Mouse (Mus musculus) stomach, embryonic 15.5 days (tissue): Measurements from ENCODE around the gene Opa3. TPM values are rescaled to one million over a fixed set of nuclear protein-coding genes. Genes with fewer than 3 reads are reported as not detected.

Experiments
- ATAC-seq: fragments of 200-750 bp; cut with Nextera tagmentation; 2 replicates; pipeline ENCODE4 v1.8.0; 2017; ENCODE audit warnings: low read depth, moderate number of reproducible peaks, moderate TSS enrichment; ENCODE audit not compliant: insufficient read depth, low FRiP score
- H3K27ac ChIP-seq: fragments of 300-500 bp; sonication (generic); 2 replicates; pipeline ENCODE4 v1.5.1; 2015; ENCODE audit warnings: mild to moderate bottlenecking, inconsistent platforms
- H3K27me3 ChIP-seq: fragments of 300-500 bp; sonication (generic); replicated peaks from 2 replicates; pipeline ENCODE4 v1.6.1; 2015; ENCODE audit warnings: inconsistent platforms
- H3K36me3 ChIP-seq: fragments of 300-500 bp; sonication (generic); 2 replicates; pipeline ENCODE4 v1.6.1; 2015; ENCODE audit warnings: inconsistent platforms
- H3K4me1 ChIP-seq: fragments of 300-500 bp; sonication (generic); 2 replicates; pipeline ENCODE4 v1.6.1; 2015; ENCODE audit warnings: inconsistent platforms
- H3K4me2 ChIP-seq: fragments of 300-500 bp; sonication (generic); 2 replicates; pipeline ENCODE4 v1.6.1; 2015; ENCODE audit warnings: mild to moderate bottlenecking, inconsistent platforms
- H3K4me3 ChIP-seq: fragments of 300-500 bp; sonication (generic); replicated peaks from 2 replicates; pipeline ENCODE4 v1.5.1; 2015; ENCODE audit warnings: inconsistent platforms
- H3K9ac ChIP-seq: fragments of 300-500 bp; sonication (generic); 2 replicates; pipeline ENCODE4 v1.6.1; 2015; ENCODE audit warnings: inconsistent platforms
- H3K9me3 ChIP-seq: fragments of 300-500 bp; sonication (generic); 2 replicates; pipeline ENCODE4 v1.6.1; 2016; ENCODE audit warnings: inconsistent platforms
- WGBS: fragments of 180-500 bp; shearing (Covaris S2); methylation state at CpG from one replicate; pipeline ENCODE4 v1.1.7; 2015; 5-methylcytosine and 5-hydroxymethylcytosine counted together
- polyA plus RNA-seq: library from polyadenylated mRNA; unstranded; fragments of >200 nt; fragmentation: Nextera tagmentation; extraction: Ambion mirVana; gene quantifications from 2 replicates; pipeline ENCODE4 v1.2.1, GENCODE M21; 2015

Gene Opa3
- polyA plus RNA-seq, 1 experiment from 2014 or later, result 32.3 TPM

DNA sequence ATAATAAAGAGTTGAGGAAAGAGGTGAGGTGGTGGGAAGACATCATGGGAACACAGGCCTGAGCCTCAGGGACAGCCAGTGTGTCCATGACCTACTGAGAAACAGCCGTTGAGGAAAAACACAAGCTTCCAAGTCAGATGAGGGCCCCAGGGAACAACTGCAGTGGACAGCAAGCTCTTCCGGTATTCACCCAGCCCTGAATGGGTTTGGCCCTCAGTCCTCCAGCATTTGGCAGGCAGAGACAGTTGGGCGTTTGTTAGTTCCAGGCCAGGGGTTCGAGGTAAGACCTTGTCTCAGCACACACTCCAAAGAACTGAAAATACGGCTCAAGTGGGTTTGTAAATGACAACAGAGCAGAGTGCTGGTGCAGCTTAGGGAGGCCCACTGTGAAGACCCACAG is 25.3 kb downstream of the Opa3 start:
- Histone ChIP-seq H3K27ac (no peak overlapping the region), H3K4me3 (no peak overlapping the region), H3K9ac (no peak overlapping the region), H3K27me3 (no peaks in the 10 kb centered on the region), H3K9me3 (no peaks in the 10 kb centered on the region), H3K36me3 (peaks cover 31% of the 10 kb centered on the region), H3K4me1 (0 out of 2 replicates have a peak, but pooled peaks cover under 1% of the 10 kb centered on the region), H3K4me2 (no peak overlapping the region)
- no peak for ATAC-seq
- 57% methylated on average over 5 of the region's 5 CpGs for whole genome bisulfite sequencing

DNA sequence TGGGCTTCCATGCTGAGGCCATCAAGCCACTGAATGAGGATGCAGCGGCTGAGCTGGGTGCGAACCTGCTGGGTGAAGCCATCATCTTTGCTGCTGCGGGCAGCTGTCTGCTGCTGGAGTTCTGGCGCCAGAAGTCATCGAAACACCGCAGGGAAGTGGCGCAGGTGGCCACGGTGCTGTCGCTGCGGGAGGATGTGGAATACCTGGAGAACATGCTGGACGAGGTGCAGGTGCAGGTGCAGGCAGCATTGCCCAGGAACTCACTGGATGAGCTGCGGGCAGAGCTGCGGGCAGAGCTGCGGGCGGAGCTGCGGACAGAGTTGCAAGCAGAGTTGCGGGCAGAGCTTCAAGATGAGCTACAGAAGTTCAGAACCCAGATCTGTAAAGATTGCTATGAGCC is 27.3 kb downstream of the Opa3 start:
- Histone ChIP-seq H3K4me1 (0 out of 2 replicates have a peak, but pooled peaks cover 3% of the 10 kb centered on the region), H3K27me3 (no peaks in the 10 kb centered on the region), H3K4me2 (no peak overlapping the region), H3K9ac (no peak overlapping the region), H3K4me3 (no peak overlapping the region), H3K27ac (no peak overlapping the region), H3K36me3 (peaks cover 43% of the 10 kb centered on the region), H3K9me3 (no peaks in the 10 kb centered on the region)
- ATAC-seq, result no peak
- 84% methylated on average over 17 of the region's 17 CpGs for WGBS

DNA sequence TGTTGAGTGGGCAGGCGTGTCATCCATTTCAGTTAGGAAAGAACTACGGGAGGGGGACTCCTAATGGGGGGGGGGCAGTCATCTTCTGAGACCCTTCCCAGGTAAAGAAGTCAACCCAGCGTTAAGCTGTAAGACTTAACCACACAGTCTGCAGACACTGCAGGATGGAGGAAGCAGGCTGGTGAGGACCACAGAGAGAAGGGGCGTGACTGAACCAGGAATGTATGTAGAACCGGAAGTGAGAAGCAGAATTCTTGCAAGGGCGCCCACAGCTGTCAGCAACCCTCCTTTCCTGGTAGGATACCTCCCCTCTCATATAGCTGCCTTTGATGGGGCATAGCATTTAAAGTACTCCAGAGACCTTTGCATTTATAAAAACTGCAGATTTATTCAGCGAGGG is 28.4 kb downstream of the Opa3 start:
- Histone ChIP-seq H3K9ac (no peak overlapping the region), H3K4me3 (no peak overlapping the region), H3K27ac (no peak overlapping the region), H3K36me3 (peaks cover 47% of the 10 kb centered on the region), H3K4me2 (no peak overlapping the region), H3K4me1 (0 out of 2 replicates have a peak, but pooled peaks cover 3% of the 10 kb centered on the region), H3K9me3 (no peaks in the 10 kb centered on the region), H3K27me3 (no peaks in the 10 kb centered on the region)
- WGBS, result 78% methylated on average over 7 of the region's 7 CpGs
- no peak for ATAC-seq

DNA sequence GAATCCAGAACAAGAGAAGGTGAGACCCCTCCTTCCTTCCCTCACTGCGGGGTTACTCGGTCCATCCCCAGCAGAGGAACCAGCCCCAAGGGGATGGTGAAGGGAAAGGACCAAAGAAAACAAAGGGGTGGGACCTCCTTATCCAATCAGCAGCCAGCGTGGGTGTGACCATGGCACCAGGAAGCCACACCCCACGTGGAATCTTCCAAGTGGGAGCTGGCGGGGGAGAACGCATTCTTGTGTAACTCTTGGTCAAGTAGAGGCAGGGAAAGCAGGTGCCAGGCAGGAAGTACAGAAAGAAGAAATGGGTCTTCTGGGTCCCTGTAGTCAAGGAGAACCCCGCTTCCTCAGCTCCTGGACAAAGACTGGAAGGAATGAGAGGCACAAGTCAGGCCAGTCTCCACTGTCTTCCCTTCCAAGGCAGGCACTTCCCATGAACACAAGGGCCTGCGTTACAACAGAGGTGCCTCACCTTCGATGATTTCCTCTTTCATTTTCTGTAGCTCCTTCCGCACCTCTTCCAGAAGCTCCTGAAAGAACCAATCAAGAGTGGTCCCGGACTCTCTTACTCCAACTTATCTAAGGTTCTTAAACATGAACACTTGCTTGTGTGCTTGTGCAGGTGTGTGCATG is 29.4 kb downstream of the Opa3 start:
- Histone ChIP-seq H3K4me3 (no peak overlapping the region), H3K27ac (0 out of 2 replicates have a peak overlapping the region, but pooled peaks have one; percentile 6), H3K27me3 (no peaks in the 10 kb centered on the region), H3K9ac (no peak overlapping the region), H3K4me2 (no peak overlapping the region), H3K4me1 (0 out of 2 replicates have a peak, but pooled peaks cover 3% of the 10 kb centered on the region), H3K36me3 (peaks cover 56% of the 10 kb centered on the region), H3K9me3 (no peaks in the 10 kb centered on the region)
- WGBS, result 38% methylated on average over 11 of the region's 11 CpGs
- ATAC-seq, result peak; percentile 85

DNA sequence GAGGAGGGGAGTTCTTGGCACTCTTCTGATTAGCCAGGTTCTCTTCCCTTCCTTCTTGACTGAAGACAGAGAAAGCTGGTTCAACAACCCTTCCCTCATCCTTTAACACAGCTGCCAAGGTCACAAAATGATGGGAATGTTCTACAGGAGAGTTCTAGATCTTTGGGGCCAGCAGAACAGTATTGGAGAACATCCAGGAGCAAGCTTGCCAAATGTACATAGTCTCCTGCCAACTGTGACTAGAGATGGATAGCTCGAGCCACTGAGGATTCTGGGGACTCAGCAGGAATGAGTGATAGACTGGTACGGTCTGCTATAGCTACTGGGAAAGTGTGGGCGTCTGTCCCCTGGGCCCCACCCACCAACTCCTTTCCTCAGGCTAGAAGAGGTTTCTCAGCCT is 30.2 kb downstream of the Opa3 start:
- Histone ChIP-seq H3K9ac (no peak overlapping the region), H3K27me3 (no peaks in the 10 kb centered on the region), H3K36me3 (peaks cover 63% of the 10 kb centered on the region), H3K4me3 (no peak overlapping the region), H3K27ac (0 out of 2 replicates have a peak overlapping the region, but pooled peaks have one; percentile 6), H3K9me3 (no peaks in the 10 kb centered on the region), H3K4me1 (0 out of 2 replicates have a peak, but pooled peaks cover 3% of the 10 kb centered on the region), H3K4me2 (no peak overlapping the region)
- WGBS, result 81% methylated on average over 3 of the region's 3 CpGs
- ATAC-seq, result no peak

DNA sequence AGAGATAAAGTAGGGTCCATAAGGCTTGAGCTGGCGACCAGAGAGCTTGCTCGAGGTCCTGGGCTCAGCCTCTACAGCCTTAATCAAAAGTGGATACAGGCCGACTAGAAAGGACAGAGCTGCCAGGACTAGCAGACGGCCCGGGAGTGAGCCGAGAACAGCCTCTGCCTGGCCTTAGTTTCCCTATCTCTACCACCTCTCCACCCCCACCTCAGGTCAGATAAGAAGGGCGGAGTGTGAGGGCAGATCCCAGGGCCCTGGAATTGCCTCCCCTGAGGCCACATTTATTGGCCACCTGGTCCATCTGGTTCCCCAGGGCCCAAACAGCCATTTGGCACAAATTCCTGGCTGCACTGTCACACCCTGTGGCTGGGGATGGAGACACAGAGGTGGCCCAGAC is 37.0 kb downstream of the Opa3 start:
- H3K27me3 ChIP-seq, result no peaks in the 10 kb centered on the region
- no peak overlapping the region for H3K9ac ChIP-seq
- no peaks in the 10 kb centered on the region for H3K9me3 ChIP-seq
- no peak overlapping the region for H3K4me3 ChIP-seq
- 0 out of 2 replicates have a peak overlapping the region, but pooled peaks have one; percentile 72 for H3K27ac ChIP-seq
- H3K4me1 ChIP-seq, result peaks cover 34% of the 10 kb centered on the region
- H3K4me2 ChIP-seq, result no peak overlapping the region
- peak; percentile 28; the same call in 1 of the 2 replicates for ATAC-seq
- 53% methylated on average over 7 of the region's 7 CpGs for WGBS
- peaks cover 36% of the 10 kb centered on the region for H3K36me3 ChIP-seq

DNA sequence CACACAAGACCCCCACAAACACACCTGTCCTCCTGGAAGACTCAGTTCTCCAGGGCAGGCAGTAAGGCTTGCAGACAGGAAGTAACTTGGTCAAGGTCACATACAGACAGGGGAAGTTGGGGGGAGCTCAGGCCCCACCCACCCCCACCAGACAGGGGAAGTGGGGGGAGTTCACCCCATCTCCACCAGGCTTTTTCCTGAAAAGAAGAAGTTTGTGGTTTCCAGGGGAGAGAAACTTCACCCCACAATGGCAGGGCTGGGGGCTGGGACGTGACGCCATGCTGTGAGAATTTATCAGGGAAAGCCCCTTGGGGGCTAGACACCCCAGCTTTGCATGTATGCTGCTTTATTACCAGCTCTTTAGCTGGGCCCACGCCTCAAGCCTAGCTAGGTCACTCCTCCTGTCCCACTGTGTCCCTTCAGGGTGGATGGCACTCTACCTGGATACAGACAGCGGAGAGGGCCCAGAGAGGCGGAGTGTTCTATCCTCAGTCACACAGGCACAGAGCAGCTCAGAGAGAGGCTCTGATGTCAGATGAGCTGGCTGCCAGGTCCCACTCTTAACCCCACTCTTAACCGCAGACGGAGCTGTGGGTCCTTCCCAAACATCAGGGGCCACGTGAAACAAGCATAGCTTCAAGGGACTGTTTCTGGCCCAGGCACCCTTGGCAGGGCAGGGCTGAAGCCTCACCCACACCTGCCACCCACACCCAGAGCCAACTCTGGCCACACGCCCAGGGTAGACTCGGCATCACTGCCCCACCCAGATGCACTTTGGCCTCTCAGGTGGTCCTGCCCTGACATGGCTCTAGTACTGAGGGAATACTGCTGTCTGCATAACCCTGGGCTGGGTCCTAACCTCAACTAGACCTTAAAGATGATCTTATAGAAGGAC is 38.0 kb downstream of the Opa3 start:
- Histone ChIP-seq H3K9me3 (no peaks in the 10 kb centered on the region), H3K9ac (no peak overlapping the region), H3K27ac (peak overlapping the region; percentile 72), H3K4me3 (no peak overlapping the region), H3K4me2 (peak overlapping the region; percentile 27; the same call in 1 of the 2 replicates), H3K36me3 (peaks cover 32% of the 10 kb centered on the region), H3K27me3 (no peaks in the 10 kb centered on the region), H3K4me1 (peaks cover 34% of the 10 kb centered on the region)
- peak; percentile 23; the same call in 1 of the 2 replicates for ATAC-seq
- 63% methylated on average over 10 of the region's 10 CpGs for WGBS

DNA sequence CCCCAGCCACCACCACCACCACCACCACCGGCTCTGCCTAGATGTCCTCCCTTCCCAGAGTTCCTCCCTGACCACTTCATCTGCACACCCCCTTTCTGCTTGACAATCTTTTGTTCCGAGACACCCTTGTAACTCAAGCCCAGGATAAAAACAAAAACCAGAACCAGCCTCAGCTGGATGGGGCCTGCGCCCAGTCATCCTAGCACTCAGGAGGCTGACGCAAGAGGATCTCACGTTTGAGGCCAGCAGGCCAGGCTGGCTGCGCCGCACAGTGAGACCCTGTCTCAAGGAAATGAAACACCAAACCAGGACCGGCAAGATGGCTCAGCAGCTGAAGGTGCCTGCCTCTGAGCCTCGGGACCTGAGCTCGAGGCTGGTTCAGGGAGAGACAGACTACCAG is 38.9 kb downstream of the Opa3 start:
- H3K36me3 ChIP-seq, result peaks cover 27% of the 10 kb centered on the region
- no peak overlapping the region for H3K4me3 ChIP-seq
- H3K27ac ChIP-seq, result peak overlapping the region; percentile 72
- no peaks in the 10 kb centered on the region for H3K9me3 ChIP-seq
- H3K27me3 ChIP-seq, result no peaks in the 10 kb centered on the region
- H3K9ac ChIP-seq, result no peak overlapping the region; the same call in 1 of the 2 replicates
- H3K4me2 ChIP-seq, result peak overlapping the region; percentile 27; the same call in 1 of the 2 replicates
- WGBS, result 61% methylated on average over 10 of the region's 10 CpGs
- ATAC-seq, result no peak
- peaks cover 34% of the 10 kb centered on the region for H3K4me1 ChIP-seq

DNA sequence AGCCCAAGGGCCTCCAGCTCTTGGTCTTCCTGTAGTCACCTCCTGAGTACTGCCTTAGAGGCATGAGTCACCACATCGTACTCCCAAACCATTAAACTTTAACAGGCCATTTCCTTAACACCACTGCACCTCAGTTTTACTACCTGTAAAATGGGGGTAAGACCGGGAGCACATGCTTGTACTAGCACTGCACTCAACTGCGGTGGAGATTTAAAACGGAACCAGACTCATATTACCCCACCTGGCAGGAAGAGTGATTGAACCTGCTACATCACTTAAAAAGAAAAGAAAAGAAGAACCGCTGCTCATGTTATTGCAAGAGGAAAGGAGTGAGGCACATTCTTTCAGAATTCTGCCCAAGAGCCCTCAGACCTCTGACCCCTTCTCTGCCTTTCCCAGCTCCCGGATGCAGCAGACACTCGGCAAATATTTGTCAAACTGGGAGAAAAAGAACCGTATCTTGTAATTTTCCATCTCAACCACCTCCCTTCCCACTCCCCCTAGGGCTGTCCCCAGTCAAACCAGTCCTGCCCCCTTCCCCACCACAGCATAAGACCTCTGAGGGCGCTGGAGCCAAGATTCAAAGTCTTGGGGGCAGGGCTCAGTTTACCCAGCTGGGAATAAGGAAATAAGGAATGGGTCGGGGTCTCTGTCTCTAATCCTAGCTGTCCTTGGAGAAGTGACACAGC is 41.0 kb downstream of the Opa3 start:
- Histone ChIP-seq H3K36me3 (peaks cover 8% of the 10 kb centered on the region), H3K27me3 (no peaks in the 10 kb centered on the region), H3K27ac (peak overlapping the region; percentile 99), H3K4me3 (peak overlapping the region; percentile 100), H3K9ac (peak overlapping the region; percentile 97), H3K4me2 (peak overlapping the region; percentile 93), H3K4me1 (peaks cover 34% of the 10 kb centered on the region), H3K9me3 (no peaks in the 10 kb centered on the region)
- peak; percentile 9; the same call in 1 of the 2 replicates for ATAC-seq
- 21% methylated on average over 10 of the region's 10 CpGs for WGBS

DNA sequence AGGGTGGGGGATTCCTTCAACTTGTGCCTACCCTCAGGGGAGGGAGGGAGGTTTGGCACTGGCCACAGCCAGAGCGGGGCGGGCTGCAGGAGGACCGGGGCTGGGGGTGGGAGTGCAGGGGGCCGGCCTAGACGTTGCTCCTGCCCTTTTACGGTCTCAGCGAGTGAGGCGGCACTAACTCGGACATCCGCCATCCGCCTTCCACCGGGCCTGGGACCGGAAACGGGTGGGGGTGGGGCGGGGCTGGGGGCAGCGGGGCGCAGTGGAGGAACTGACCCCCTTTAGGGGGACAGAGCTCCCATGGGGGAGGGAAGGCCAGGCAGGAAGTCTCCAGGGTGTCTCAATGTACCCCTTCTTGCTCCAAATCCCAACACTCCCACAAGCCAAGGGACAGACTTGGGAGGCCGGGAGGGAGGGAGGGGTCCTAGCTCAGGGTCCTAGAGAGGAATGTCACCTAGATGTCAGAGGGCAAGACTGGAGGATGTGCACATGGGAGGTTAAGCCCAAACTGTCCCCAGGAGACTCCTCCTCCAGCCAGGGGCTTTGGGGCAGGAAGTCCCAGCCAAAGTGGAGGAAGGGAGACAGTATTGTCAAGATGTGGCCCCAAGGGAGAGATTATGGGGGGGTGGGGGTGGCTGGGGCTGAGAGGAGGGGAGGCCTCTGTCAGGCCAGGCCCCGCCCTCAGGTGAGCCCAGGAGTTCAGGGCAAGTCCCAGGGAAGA is 41.7 kb downstream of the Opa3 start:
- peaks cover under 1% of the 10 kb centered on the region; the same call in 1 of the 2 replicates for H3K36me3 ChIP-seq
- WGBS, result under 1% methylated on average over 16 of the region's 19 CpGs
- ATAC-seq, result peak; percentile 52
- peak overlapping the region; percentile 99 for H3K27ac ChIP-seq
- H3K9me3 ChIP-seq, result no peaks in the 10 kb centered on the region
- peak overlapping the region; percentile 100 for H3K4me3 ChIP-seq
- no peaks in the 10 kb centered on the region for H3K27me3 ChIP-seq
- H3K4me1 ChIP-seq, result peaks cover 34% of the 10 kb centered on the region
- H3K9ac ChIP-seq, result peak overlapping the region; percentile 97
- peak overlapping the region; percentile 93 for H3K4me2 ChIP-seq
